Mouse (Mus musculus): ENCODE data around the gene Rbm19.

DNA sequence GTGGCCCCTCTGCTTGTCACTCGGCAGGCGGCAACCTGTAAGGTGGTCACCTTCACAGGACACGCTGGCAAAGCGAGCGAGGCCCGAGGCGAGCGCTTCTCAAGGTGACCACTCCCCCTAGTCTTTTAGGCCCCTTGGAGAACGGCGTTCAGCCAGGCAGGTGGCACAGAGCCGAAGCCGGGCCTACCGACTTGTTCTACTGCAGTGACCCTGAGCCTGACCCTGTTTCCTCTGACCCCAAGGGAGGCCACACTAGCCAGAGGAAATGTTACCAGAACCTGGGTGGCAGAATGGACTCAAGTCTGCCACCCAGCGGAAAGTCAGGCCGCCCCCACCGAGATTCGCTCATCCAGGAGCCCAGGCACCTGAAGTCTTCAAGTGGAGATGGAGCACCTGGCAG is 94.9 kb downstream of the Rbm19 start:
- TF ChIP-seq CTCF (IDR thresholded peaks at IDR 0.05; ENCODE audit: extremely low read depth, insufficient read depth, insufficient read length, insufficient replicate concordance) (0 out of 2 replicates have a peak, but pooled peaks have one; percentile 11), POLR2A (IDR thresholded peaks at IDR 0.05; ENCODE audit: low read depth, low read length) (no peak)
